Mouse (Mus musculus) kidney, adult 2 months (tissue): ENCODE measurements at regions not wholly inside any gene's neighbourhood (a gene's known extent, or its start where the extent isn't known, plus 50 kb on each side); places are given as distances from the start of the nearest gene placed in this dataset.

ENCODE experiments used
- DNase-seq: peaks from one replicate; pipeline ENCODE4 v3.0.0; 2021
- H3K27ac ChIP-seq: fragments of 200-500 bp; 2 replicates; pipeline ENCODE4 v1.5.1; 2012; ENCODE audit warnings: low read depth, low read length, control low read depth, inconsistent platforms; ENCODE audit not compliant: insufficient read depth
- H3K27me3 ChIP-seq: fragments of 200-500 bp; replicated peaks from 2 replicates; pipeline ENCODE4 v1.6.1; 2012; ENCODE audit warnings: mild to moderate bottlenecking, moderate library complexity, low read length, inconsistent platforms; ENCODE audit not compliant: control insufficient read depth, insufficient read depth
- H3K36me3 ChIP-seq: fragments of 200-500 bp; 2 replicates; pipeline ENCODE4 v1.6.1; 2012; ENCODE audit warnings: mild to moderate bottlenecking, moderate library complexity, low read length, inconsistent platforms; ENCODE audit not compliant: control insufficient read depth, insufficient read depth
- H3K4me1 ChIP-seq: fragments of 200-500 bp; 2 replicates; pipeline ENCODE4 v1.6.1; 2011; ENCODE audit warnings: low read length; ENCODE audit not compliant: control insufficient read depth, insufficient read depth
- H3K4me3 ChIP-seq: fragments of 200-500 bp; 2 replicates; pipeline ENCODE4 v1.5.1; 2011; ENCODE audit warnings: mild to moderate bottlenecking, low read depth, low read length, control low read depth; ENCODE audit not compliant: insufficient read depth
- CTCF ChIP-seq: fragments of 200-500 bp; conservative IDR thresholded peaks from 2 replicates; pipeline ENCODE4 v1.5.1; 2011; ENCODE audit warnings: low read depth, mild to moderate bottlenecking, control low read depth, low read length, moderate library complexity, mixed read lengths; ENCODE audit not compliant: insufficient read depth, insufficient read length
- POLR2A ChIP-seq: fragments of 200-500 bp; IDR thresholded peaks from one replicate; pipeline ENCODE4 v1.6.1; 2011; ENCODE audit warnings: low read depth, low read length, control low read depth
- WGBS: fragments of 180-500 bp; shearing (Covaris S2); methylation state at CpG from one replicate; pipeline ENCODE4 v1.1.7; 2018; 5-methylcytosine and 5-hydroxymethylcytosine counted together

GRCm38 (mm10) chr10:15243460-15243859 lies 525.4 kb upstream of the Gje1 start:
- 61% methylated on average over 2 of the region's 2 CpGs for WGBS
- no peak for DNase-seq
- H3K27me3 ChIP-seq: no peaks in the 10 kb centered on the region
- H3K36me3 ChIP-seq: no peaks in the 10 kb centered on the region
- no peak overlapping the region for H3K27ac ChIP-seq
- H3K4me3 ChIP-seq: no peak overlapping the region
- no peaks in the 10 kb centered on the region for H3K4me1 ChIP-seq
- TF ChIP-seq CTCF (no peak), POLR2A (no peak)

- Histone ChIP-seq H3K27me3 (no peaks in the 10 kb centered on the region), H3K36me3 (no peaks in the 10 kb centered on the region), H3K27ac (no peak overlapping the region), H3K4me1 (no peaks in the 10 kb centered on the region), H3K4me3 (no peak overlapping the region)
- no peak for DNase-seq
- WGBS: 78% methylated on average over 3 of the region's 3 CpGs
- TF ChIP-seq POLR2A (no peak), CTCF (no peak)
These were observed 500.9 kb upstream of the Gje1 start for GRCm38 (mm10) chr10:15218883-15219282.

GRCm38 (mm10) chr10:15179585-15179984 lies 461.6 kb upstream of the Gje1 start:
- Histone ChIP-seq H3K4me3 (no peak overlapping the region), H3K36me3 (no peaks in the 10 kb centered on the region), H3K27me3 (no peaks in the 10 kb centered on the region), H3K27ac (no peak overlapping the region), H3K4me1 (no peaks in the 10 kb centered on the region)
- TF ChIP-seq CTCF (no peak), POLR2A (no peak)
- WGBS: 88% methylated on average over 6 of the region's 6 CpGs
- DNase-seq: no peak

- no peaks in the 10 kb centered on the region for H3K27me3 ChIP-seq
- DNase-seq: no peak
- H3K4me1 ChIP-seq: no peaks in the 10 kb centered on the region
- no peak overlapping the region for H3K4me3 ChIP-seq
- no peak for TF ChIP-seq CTCF
- no peak for TF ChIP-seq POLR2A
- WGBS: 59% methylated on average over 1 of the region's 1 CpGs
- H3K27ac ChIP-seq: no peak overlapping the region
- no peaks in the 10 kb centered on the region for H3K36me3 ChIP-seq
These were observed 456.4 kb upstream of the Gje1 start for GRCm38 (mm10) chr10:15174421-15174820.

- 74% methylated on average over 1 of the region's 1 CpGs for WGBS
- Histone ChIP-seq H3K4me1 (no peaks in the 10 kb centered on the region), H3K27me3 (no peaks in the 10 kb centered on the region), H3K27ac (no peak overlapping the region), H3K4me3 (no peak overlapping the region), H3K36me3 (no peaks in the 10 kb centered on the region)
- TF ChIP-seq CTCF: no peak
- no peak for TF ChIP-seq POLR2A
- no peak for DNase-seq
These were observed 454.5 kb upstream of the Gje1 start for GRCm38 (mm10) chr10:15172558-15172957.

- no peaks in the 10 kb centered on the region for H3K27me3 ChIP-seq
- no peaks in the 10 kb centered on the region for H3K36me3 ChIP-seq
- H3K4me3 ChIP-seq: no peak overlapping the region
- no peak overlapping the region for H3K27ac ChIP-seq
- WGBS: 78% methylated on average over 2 of the region's 2 CpGs
- no peaks in the 10 kb centered on the region for H3K4me1 ChIP-seq
- DNase-seq: no peak
- TF ChIP-seq POLR2A (no peak), CTCF (no peak)
These were observed 422.7 kb upstream of the Gje1 start for GRCm38 (mm10) chr10:15140703-15141102.
